Mouse (Mus musculus): ENCODE measurements at regions not wholly inside any gene's neighbourhood (a gene's known extent, or its start where the extent isn't known, plus 50 kb on each side); places are given as distances from the start of the nearest gene placed in this dataset.
A peak's percentile ranks its signal among the peaks of the same experiment; 100 is the strongest.

GRCm38 (mm10) chr7:69766451-69766850, 600.1 kb downstream of the Nr2f2 start:
- ATAC-seq (replicated peaks; ENCODE audit: low FRiP score), result no peak
- Histone ChIP-seq H3K27ac (no peak overlapping the region), H3K4me3 (replicated peaks) (no peak overlapping the region), H3K36me3 (no peaks in the 10 kb centered on the region), H3K27me3 (no peaks in the 10 kb centered on the region), H3K9me3 (replicated peaks) (no peaks in the 10 kb centered on the region), H3K4me2 (no peak overlapping the region), H3K4me1 (no peaks in the 10 kb centered on the region), H3K9ac (no peak overlapping the region)
- 35% methylated on average over 4 of the region's 4 CpGs for WGBS

- peak; percentile 74; the same call in 1 of the 2 replicates for ATAC-seq (replicated peaks; ENCODE audit: low FRiP score)
- WGBS, result 19% methylated on average over 6 of the region's 6 CpGs
- H3K9me3 ChIP-seq (replicated peaks), result no peaks in the 10 kb centered on the region
- H3K27ac ChIP-seq, result no peak overlapping the region
- H3K4me1 ChIP-seq, result peaks cover 5% of the 10 kb centered on the region; the same call in 1 of the 2 replicates
- peak overlapping the region; percentile 49 for H3K4me2 ChIP-seq
- H3K36me3 ChIP-seq, result no peaks in the 10 kb centered on the region
- no peaks in the 10 kb centered on the region for H3K27me3 ChIP-seq
- no peak overlapping the region for H3K9ac ChIP-seq
- peak overlapping the region; percentile 17; the same call in 1 of the 2 replicates for H3K4me3 ChIP-seq (replicated peaks)
Observed at GRCm38 (mm10) chr7:69740495-69740894, 626.0 kb downstream of the Nr2f2 start.

GRCm38 (mm10) chr7:69738998-69739397, 627.5 kb downstream of the Nr2f2 start:
- Histone ChIP-seq H3K27ac (no peak overlapping the region), H3K4me3 (replicated peaks) (no peak overlapping the region), H3K9ac (no peak overlapping the region), H3K36me3 (no peaks in the 10 kb centered on the region), H3K4me1 (peaks cover 5% of the 10 kb centered on the region; the same call in 1 of the 2 replicates), H3K4me2 (no peak overlapping the region), H3K27me3 (no peaks in the 10 kb centered on the region), H3K9me3 (replicated peaks) (no peaks in the 10 kb centered on the region)
- no peak for ATAC-seq (replicated peaks; ENCODE audit: low FRiP score)
- 81% methylated on average over 7 of the region's 7 CpGs for WGBS

GRCm38 (mm10) chr7:69715081-69715480, 651.5 kb downstream of the Nr2f2 start:
- no peak overlapping the region for H3K9ac ChIP-seq
- no peak for ATAC-seq (replicated peaks; ENCODE audit: low FRiP score)
- H3K9me3 ChIP-seq (replicated peaks), result no peaks in the 10 kb centered on the region
- WGBS, result 90% methylated on average over 5 of the region's 5 CpGs
- no peaks in the 10 kb centered on the region for H3K27me3 ChIP-seq
- H3K27ac ChIP-seq, result no peak overlapping the region
- no peak overlapping the region for H3K4me2 ChIP-seq
- no peaks in the 10 kb centered on the region for H3K36me3 ChIP-seq
- no peak overlapping the region for H3K4me3 ChIP-seq (replicated peaks)
- no peaks in the 10 kb centered on the region for H3K4me1 ChIP-seq

- WGBS, result 78% methylated on average over 1 of the region's 1 CpGs
- no peaks in the 10 kb centered on the region for H3K4me1 ChIP-seq
- no peak overlapping the region for H3K4me2 ChIP-seq
- H3K9me3 ChIP-seq (replicated peaks), result no peaks in the 10 kb centered on the region
- no peak overlapping the region for H3K9ac ChIP-seq
- ATAC-seq (replicated peaks; ENCODE audit: low FRiP score), result no peak
- no peak overlapping the region for H3K27ac ChIP-seq
- H3K27me3 ChIP-seq, result no peaks in the 10 kb centered on the region
- H3K4me3 ChIP-seq (replicated peaks), result no peak overlapping the region
- no peaks in the 10 kb centered on the region for H3K36me3 ChIP-seq
Observed at GRCm38 (mm10) chr7:69670211-69670610, 696.3 kb downstream of the Nr2f2 start.

- Histone ChIP-seq H3K4me3 (replicated peaks) (no peak overlapping the region), H3K27me3 (no peaks in the 10 kb centered on the region), H3K4me2 (0 out of 2 replicates have a peak overlapping the region, but pooled peaks have one; percentile 0), H3K9me3 (replicated peaks) (no peaks in the 10 kb centered on the region), H3K27ac (0 out of 2 replicates have a peak overlapping the region, but pooled peaks have one; percentile 7), H3K9ac (no peak overlapping the region), H3K4me1 (0 out of 2 replicates have a peak, but pooled peaks cover 3% of the 10 kb centered on the region), H3K36me3 (no peaks in the 10 kb centered on the region)
- ATAC-seq (replicated peaks; ENCODE audit: low FRiP score), result no peak
- 8% methylated on average over 9 of the region's 9 CpGs for WGBS
Observed at GRCm38 (mm10) chr7:69655583-69655982, 711.0 kb downstream of the Nr2f2 start.

GRCm38 (mm10) chr7:69645449-69645848, 721.1 kb downstream of the Nr2f2 start:
- WGBS, result 50% methylated on average over 6 of the region's 6 CpGs
- Histone ChIP-seq H3K27me3 (no peaks in the 10 kb centered on the region), H3K4me3 (replicated peaks) (no peak overlapping the region), H3K4me1 (peaks cover 7% of the 10 kb centered on the region; the same call in 1 of the 2 replicates), H3K36me3 (no peaks in the 10 kb centered on the region), H3K27ac (no peak overlapping the region), H3K9me3 (replicated peaks) (no peaks in the 10 kb centered on the region), H3K9ac (no peak overlapping the region), H3K4me2 (no peak overlapping the region)
- ATAC-seq (replicated peaks; ENCODE audit: low FRiP score), result peak; percentile 86

GRCm38 (mm10) chr7:69641652-69642051, 724.9 kb downstream of the Nr2f2 start:
- ATAC-seq (replicated peaks; ENCODE audit: low FRiP score), result no peak
- Histone ChIP-seq H3K27ac (no peak overlapping the region), H3K4me2 (no peak overlapping the region), H3K9me3 (replicated peaks) (no peaks in the 10 kb centered on the region), H3K9ac (no peak overlapping the region), H3K27me3 (no peaks in the 10 kb centered on the region), H3K36me3 (no peaks in the 10 kb centered on the region), H3K4me1 (peaks cover 7% of the 10 kb centered on the region; the same call in 1 of the 2 replicates), H3K4me3 (replicated peaks) (no peak overlapping the region)
- WGBS, result 48% methylated on average over 9 of the region's 9 CpGs

- no peak overlapping the region for H3K27ac ChIP-seq
- 66% methylated on average over 3 of the region's 3 CpGs for WGBS
- H3K36me3 ChIP-seq, result no peaks in the 10 kb centered on the region
- H3K9me3 ChIP-seq (replicated peaks), result no peaks in the 10 kb centered on the region
- no peak overlapping the region for H3K4me2 ChIP-seq
- H3K4me1 ChIP-seq, result no peaks in the 10 kb centered on the region
- ATAC-seq (replicated peaks; ENCODE audit: low FRiP score), result no peak
- H3K4me3 ChIP-seq (replicated peaks), result no peak overlapping the region
- H3K9ac ChIP-seq, result no peak overlapping the region
- H3K27me3 ChIP-seq, result no peaks in the 10 kb centered on the region
Observed at GRCm38 (mm10) chr7:69599866-69600265, 766.7 kb downstream of the Nr2f2 start.

GRCm38 (mm10) chr7:69585716-69586115, 780.8 kb downstream of the Nr2f2 start:
- Histone ChIP-seq H3K9me3 (replicated peaks) (no peaks in the 10 kb centered on the region), H3K27ac (no peak overlapping the region), H3K27me3 (no peaks in the 10 kb centered on the region), H3K4me1 (no peaks in the 10 kb centered on the region), H3K9ac (no peak overlapping the region), H3K36me3 (no peaks in the 10 kb centered on the region), H3K4me3 (replicated peaks) (no peak overlapping the region), H3K4me2 (no peak overlapping the region)
- WGBS, result 50% methylated on average over 6 of the region's 6 CpGs
- ATAC-seq (replicated peaks; ENCODE audit: low FRiP score), result no peak

GRCm38 (mm10) chr7:69585131-69585530, 781.4 kb downstream of the Nr2f2 start:
- H3K4me1 ChIP-seq, result no peaks in the 10 kb centered on the region
- 71% methylated on average over 4 of the region's 4 CpGs for WGBS
- ATAC-seq (replicated peaks; ENCODE audit: low FRiP score), result no peak
- H3K27me3 ChIP-seq, result no peaks in the 10 kb centered on the region
- H3K4me3 ChIP-seq (replicated peaks), result no peak overlapping the region
- no peaks in the 10 kb centered on the region for H3K9me3 ChIP-seq (replicated peaks)
- H3K4me2 ChIP-seq, result no peak overlapping the region
- H3K27ac ChIP-seq, result no peak overlapping the region
- H3K36me3 ChIP-seq, result no peaks in the 10 kb centered on the region
- no peak overlapping the region for H3K9ac ChIP-seq

GRCm38 (mm10) chr7:69584516-69584915, 782.0 kb downstream of the Nr2f2 start:
- no peaks in the 10 kb centered on the region for H3K36me3 ChIP-seq
- 66% methylated on average over 2 of the region's 2 CpGs for WGBS
- H3K4me2 ChIP-seq, result no peak overlapping the region
- no peak for ATAC-seq (replicated peaks; ENCODE audit: low FRiP score)
- no peaks in the 10 kb centered on the region for H3K4me1 ChIP-seq
- H3K27ac ChIP-seq, result no peak overlapping the region
- no peaks in the 10 kb centered on the region for H3K27me3 ChIP-seq
- no peaks in the 10 kb centered on the region for H3K9me3 ChIP-seq (replicated peaks)
- no peak overlapping the region for H3K4me3 ChIP-seq (replicated peaks)
- H3K9ac ChIP-seq, result no peak overlapping the region

- H3K36me3 ChIP-seq, result no peaks in the 10 kb centered on the region
- H3K4me1 ChIP-seq, result no peaks in the 10 kb centered on the region
- 47% methylated on average over 1 of the region's 1 CpGs for WGBS
- H3K4me3 ChIP-seq (replicated peaks), result no peak overlapping the region
- no peak overlapping the region for H3K9ac ChIP-seq
- ATAC-seq (replicated peaks; ENCODE audit: low FRiP score), result 0 out of 2 replicates have a peak, but pooled peaks have one; percentile 56
- peaks cover 5% of the 10 kb centered on the region; the same call in 1 of the 2 replicates for H3K27me3 ChIP-seq
- no peak overlapping the region for H3K4me2 ChIP-seq
- no peak overlapping the region for H3K27ac ChIP-seq
- H3K9me3 ChIP-seq (replicated peaks), result no peaks in the 10 kb centered on the region
Observed at GRCm38 (mm10) chr7:69583901-69584300, 782.6 kb downstream of the Nr2f2 start.

Measured in kidney, embryonic 15.5 days (tissue).